Mouse (Mus musculus): ENCODE results near the gene Rora.
A peak's percentile ranks its signal among the peaks of the same experiment; 100 is the strongest.

Gene Rora

DNA sequence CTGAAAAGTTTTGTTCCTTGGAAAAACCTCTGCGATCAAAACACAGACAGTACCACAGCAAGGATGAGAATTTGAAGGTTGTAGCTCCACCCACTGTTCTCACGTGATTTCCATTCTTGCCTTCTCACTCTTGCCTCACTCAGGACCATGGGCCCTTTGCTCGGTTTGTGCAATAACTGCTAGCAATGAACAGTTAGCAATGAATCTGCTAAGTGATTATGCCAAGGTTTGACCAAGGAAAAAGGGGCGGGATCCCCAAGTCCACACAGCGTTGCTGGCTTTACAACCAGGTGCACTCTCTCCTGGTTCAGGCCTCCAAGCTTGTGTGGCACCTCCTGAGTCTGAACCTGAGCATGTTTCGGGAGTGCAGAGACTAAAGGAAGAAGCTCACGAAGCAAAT is 576.3 kb downstream of the Rora start:
- no peak for DNase-seq (ENCODE audit: low spot score)

DNA sequence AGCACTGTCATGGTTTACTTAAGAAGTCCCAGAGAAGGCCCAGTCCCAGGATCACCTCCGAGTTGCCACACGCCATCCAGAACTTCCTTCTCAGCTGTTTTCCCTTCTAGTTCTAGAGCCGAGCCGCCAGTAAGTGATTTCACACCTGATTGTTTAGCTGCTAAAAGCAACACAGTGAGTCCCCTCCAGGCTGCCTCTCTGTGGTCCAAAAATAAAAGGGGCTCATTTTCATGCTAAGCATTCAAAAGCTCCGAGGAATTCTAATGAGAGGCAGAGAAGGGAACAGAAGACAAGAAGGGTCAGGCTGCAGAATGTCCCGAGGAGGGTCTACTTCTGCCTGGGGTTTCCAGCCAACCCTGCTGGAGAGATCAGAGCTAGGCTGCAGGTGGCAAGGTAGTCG is 580.9 kb downstream of the Rora start:
- peak; percentile 31 for DNase-seq (ENCODE audit: low spot score)

DNA sequence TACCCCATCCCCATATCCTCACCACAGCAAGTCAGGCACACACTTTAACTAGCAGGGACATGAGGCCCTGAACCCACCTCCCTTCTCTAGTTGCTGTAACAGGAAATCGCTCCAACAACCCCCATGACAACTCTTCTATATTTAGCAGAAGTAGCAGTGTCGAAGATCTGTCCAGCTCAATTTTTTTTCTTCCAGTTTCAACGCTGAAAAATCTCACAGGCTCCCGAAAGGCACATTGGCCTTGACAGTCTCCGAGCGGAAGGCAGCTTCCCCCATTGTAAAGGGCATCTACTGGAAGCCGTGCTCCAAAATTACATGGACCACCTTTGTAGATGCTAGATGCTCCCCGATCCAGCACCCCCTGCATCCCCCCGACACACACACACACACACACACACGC is 583.7 kb downstream of the Rora start:
- no peak for DNase-seq (ENCODE audit: low spot score)

DNA sequence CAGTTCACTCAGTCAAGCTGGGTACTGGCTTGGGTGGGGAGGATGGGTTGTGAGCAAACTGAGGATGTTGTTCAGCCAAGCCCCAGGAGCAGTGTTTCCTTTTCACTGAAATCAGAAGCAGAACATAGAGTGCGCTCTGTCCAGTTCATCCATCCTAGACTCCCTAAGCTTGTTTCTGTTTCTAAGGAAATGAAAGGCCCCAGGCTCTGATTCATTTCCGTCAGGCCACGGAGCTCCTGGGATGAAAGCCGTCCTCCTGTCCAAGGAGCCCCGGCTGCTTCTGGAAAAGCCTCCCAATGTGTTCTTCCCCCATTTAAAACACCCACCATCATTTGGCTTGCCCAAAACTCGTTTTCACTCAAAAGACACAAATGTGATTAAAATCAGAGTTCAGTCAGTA is 589.0 kb downstream of the Rora start:
- DNase-seq (ENCODE audit: low spot score) = peak; percentile 17

DNA sequence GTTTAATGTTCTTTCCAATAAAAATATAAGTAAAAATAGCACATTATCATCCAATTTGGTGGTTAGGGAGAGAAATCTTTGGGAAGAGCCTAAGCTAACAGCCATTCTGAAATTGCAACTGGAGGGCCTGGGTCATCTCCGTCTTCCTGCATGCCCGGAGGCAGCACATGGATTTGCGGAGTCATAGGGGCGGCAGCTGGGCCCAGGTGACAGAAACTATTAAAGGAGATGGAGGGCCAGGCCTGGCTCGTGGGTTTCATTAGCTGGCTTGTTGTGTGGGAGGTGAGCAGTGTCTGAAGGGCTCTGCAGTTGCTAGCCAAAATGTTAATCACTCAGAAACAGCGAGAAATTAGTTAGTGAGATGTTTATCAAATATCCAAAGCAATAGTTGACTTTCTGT is 590.0 kb downstream of the Rora start:
- DNase-seq (ENCODE audit: low spot score) = peak; percentile 50

DNA sequence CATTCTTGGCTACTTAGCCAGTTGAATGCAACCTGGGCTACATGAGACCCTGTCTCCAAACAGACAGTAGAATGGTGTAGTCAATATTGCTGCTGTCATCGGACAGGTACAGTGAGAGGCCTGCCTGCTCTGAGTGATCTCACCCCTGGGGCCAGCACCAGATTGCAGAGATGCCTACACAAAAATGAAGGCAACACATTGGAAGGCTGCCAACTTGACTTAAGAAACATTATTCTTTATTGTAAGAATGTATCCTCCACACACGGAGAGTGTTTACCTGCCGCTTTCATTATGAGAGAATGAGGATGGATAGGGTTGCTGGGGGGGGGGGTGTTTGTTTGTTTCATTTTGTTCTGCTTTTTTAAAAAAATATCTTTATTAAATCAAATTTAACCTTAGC is 592.6 kb downstream of the Rora start:
- DNase-seq (ENCODE audit: low spot score) = no peak

DNA sequence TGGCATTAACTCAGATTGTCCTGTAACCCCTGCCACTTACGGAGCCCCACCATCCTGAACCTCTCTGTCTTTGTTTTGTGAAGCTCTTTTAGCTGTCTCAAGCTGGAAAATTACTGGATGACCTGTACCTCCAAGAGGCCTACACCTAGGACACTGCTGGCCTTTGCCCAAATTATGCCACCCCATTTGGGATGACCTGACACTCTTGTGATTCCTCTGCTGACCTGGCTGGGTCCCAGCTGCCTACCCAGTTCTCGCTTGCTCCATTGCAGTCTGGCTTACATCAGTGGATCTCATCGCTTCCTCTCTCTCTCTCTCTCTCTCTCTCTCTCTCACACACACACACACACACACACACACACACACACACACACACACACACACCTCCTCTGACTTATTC is 596.0 kb downstream of the Rora start:
- no peak for DNase-seq (ENCODE audit: low spot score)

DNA sequence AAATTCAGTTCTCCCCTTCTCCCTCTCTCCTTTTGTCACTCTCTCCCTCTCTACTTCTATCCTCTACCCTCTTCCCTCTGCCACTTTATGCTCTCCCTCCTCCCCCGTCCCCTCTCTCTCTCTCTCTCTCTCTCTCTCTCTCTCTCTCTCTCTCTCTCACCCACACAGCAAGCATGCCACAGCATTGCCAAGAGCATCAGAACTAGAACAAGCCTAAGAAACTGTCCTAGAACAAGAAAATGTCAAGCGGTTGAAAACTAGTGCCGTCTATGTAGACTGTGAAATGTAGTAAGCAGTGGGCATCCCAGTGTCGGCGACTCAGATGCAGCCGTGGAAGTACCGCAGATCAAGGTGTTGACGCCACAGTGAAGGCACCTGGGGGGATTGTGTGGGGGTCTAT is 596.7 kb downstream of the Rora start:
- no peak for DNase-seq (ENCODE audit: low spot score)

DNA sequence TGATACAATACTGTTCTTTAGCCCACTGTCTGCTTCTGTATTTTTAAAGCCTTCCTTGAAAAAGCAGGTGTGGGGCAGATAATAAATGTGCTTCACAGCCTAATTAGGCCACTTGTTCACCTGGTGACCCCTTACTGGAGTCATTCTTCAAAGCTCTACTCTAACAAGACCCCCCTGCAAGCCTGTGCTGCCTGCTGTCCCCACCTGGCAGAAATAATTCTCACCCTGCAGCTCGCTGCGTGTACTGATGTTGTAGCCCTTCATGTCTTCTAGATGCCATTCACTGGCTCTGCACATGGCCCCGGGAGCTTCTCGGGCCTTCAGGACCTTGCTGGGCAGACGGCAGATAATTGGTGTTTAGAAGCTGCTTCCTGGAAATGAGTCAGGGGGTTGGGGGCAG is 604.9 kb downstream of the Rora start:
- no peak for DNase-seq (ENCODE audit: low spot score)

DNA sequence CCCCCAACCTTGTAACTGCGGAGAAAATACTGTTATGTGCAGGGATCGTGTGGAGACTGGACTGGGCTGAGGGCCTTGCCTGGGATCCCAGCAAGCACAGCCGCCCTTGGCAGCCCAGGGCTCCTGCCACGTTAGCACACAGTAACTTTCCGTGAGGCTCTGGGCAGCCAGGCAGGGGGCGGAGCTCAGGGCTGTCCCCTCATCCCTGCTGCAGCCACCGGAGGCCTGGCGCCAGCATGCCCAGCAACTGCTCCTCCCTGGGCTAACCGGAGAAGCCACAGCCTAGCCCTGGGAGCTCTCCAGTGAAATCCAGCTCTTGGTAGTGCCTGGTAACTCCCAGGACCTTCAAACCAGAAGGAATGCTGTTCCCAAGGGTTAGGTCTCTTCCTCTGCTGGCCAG is 605.8 kb downstream of the Rora start:
- DNase-seq (ENCODE audit: low spot score) = peak; percentile 64

DNA sequence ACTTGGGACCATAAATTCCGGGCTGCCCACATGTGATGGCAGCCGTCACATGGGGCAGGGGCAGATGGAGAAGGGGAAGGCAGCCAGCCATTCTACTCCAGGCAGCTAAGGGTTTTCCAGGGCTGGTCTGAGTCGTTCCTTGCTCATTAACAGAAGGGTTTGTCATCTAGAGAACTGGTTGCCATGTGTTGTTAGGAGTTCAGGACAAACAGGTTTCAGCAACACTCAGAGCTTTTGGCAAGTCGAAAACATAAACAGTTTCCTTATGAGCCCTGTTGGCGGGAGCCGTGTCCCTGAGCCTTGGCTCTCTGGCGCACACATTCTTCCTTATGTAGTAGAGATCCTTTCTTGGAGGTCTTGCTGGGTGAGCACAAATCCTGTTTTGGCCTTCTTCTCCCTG is 611.6 kb downstream of the Rora start:
- no peak for DNase-seq (ENCODE audit: low spot score)

DNA sequence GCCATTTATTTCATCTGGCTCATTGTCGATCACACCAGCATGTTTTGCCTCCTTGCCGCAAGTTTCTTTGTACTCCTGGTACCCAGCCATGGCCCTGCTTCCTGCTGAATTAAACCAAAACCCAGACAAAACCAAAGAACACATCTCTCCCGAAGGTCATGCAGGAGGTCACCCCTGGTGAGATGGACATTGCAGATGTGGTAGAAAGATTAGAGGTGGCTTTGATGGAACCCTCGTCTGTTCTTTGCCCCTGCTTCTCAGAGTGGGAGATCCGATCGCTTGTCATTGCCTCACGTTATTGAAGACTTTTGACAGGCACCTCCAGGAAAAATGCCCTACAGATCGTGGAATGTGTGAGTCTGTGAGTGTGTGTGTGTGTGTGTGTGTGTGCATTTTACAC is 616.8 kb downstream of the Rora start:
- peak; percentile 47 for DNase-seq (ENCODE audit: low spot score)

DNA sequence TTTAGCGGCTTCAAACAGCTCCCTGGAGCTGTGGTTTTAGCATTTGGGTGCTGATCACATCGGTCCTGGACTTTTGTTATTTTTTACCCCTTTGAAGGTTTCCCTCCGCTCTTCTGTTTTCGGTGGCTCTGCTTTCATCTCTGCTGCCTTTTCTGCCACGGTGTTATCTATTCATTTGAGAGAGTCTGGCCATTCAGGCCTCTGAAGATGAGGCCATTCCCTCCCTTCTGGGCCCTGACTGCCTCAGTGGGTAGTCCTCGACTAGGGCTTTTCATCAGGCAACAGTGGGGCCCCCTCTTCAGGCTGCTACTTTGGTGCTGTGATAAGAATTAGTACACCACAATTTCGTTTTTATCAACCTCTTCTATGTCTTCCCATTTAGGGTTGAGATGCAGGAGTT is 617.3 kb downstream of the Rora start:
- DNase-seq (ENCODE audit: low spot score) = no peak

DNA sequence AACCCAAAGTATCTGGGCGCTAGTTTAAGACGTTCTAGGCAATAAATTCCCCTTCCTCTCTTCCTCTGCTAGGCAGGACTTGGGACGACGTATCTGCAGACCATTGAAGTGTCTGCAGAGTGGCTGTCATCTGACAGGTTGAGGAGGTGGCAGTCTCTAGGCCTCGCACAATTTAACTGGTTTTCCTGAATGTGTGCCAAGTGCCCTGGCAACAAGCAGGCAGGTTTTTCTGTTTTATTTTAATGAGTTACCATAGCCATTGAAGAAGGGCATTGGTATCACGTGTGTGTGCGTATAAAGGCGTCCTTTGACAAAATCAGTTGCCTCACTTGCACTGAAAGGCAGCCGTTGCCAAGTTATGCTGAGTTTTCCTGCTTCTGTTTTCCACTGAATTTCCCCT is 619.3 kb downstream of the Rora start:
- no peak for DNase-seq (ENCODE audit: low spot score)

DNA sequence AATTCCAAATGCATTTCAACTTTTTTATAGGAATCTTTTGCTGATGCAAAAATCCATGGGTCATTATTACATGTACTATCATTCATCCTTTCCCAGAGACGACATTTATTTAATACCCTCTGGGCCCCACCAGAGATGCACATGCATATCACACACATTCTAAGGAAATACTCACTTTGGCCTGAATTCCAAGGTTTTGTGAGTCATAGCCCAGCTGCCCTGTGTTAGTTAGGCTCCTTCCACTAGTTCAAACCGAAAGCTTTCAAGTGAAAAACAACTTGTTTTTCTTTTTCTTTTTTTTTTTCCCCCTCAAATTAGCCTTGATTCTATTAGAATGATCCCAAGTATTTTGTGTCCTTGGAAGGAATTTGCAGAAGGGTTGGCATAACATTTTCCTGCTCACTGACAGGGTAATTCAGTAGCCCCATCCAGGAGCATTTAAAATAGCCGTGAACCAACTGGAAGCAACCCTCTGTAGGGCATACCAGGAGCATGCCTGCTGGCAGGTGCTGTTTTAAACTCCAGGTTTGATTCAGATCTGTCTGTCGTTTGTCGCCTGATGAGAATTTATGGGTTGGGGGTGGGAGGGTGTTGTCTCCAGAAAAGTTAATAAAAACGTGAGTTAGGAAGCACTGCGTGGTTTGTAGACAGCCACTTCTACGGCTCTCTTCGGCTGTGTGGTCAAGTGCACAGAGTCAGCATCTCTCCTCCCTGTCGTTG is 621.3 kb downstream of the Rora start:
- no peak for DNase-seq (ENCODE audit: low spot score)

DNA sequence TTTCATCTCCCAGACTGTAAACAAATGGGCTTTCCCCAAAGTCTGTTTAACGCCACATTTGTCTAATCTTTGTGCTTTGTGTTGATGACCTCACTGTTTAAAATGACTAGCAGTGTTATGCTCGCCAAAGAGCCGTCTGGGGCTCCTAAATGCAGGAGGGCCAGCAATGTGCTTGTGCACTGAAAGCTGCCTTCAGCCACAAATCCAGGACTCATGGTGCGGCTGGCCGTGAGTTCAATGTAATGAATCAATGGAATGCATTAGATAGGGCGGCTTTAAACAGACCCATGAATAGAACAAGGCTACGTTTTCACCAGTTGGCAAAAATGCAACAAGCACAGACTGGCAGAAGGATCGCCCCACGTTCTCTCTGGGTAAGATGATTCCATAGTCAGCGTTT is 623.7 kb downstream of the Rora start:
- DNase-seq (ENCODE audit: low spot score) = no peak

DNA sequence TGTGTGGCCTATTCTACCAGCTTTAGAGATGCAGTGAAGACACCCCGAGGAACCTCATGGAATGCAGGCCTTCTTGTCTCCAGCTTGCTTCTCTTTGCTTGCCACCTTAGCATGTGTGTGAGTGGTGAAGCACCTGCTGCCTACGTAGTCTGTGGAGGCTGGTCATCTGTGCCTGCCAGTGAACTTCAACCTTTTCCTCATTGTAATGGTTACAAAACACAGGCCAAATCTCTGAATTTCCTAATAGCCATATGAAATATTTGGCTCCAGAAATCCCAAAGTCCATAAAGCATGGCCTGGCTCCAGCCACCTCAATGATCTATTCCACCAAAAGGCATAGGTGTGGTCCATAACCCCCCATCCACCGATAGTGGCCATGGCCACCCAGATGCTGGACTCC is 631.4 kb downstream of the Rora start:
- no peak for DNase-seq (ENCODE audit: low spot score)

DNA sequence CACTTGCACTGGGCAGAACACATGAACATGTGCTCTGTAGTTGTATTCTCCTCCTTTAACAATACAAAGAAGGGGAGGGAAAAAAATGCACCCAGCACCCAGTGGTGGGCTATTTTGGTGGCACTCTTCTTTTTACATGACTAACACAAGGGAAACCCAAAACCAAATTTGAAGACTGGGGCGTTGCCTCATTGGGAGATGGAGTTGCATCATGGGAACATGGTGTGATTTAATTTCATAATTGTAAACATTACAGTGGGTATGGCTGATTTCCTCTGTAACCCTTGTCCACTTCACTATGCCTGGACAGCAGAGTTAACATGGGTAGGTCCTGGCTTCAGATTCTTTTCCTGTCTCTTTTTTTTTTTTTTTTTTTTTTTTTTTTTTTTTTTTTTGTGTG is 634.5 kb downstream of the Rora start:
- no peak for DNase-seq (ENCODE audit: low spot score)

DNA sequence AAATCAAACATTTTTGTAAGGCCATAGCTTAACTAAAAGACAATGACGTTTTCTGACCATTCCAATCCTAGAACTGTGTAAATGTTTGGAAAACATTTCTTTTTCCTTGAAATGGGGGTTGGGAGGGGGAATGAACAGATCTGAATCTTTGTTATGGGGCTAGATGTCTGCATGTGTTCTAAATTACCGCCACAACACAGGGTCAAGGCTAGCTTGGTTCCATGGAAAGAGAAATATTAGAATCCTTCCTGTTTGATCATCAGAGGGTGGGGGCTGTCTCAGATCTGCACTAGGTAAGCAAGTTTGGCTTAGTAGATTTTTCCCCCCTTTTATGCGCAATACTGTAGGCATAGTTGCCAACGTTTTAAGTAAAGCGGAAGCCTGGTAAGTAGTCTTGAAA is 635.0 kb downstream of the Rora start:
- DNase-seq (ENCODE audit: low spot score) = peak; percentile 41

DNA sequence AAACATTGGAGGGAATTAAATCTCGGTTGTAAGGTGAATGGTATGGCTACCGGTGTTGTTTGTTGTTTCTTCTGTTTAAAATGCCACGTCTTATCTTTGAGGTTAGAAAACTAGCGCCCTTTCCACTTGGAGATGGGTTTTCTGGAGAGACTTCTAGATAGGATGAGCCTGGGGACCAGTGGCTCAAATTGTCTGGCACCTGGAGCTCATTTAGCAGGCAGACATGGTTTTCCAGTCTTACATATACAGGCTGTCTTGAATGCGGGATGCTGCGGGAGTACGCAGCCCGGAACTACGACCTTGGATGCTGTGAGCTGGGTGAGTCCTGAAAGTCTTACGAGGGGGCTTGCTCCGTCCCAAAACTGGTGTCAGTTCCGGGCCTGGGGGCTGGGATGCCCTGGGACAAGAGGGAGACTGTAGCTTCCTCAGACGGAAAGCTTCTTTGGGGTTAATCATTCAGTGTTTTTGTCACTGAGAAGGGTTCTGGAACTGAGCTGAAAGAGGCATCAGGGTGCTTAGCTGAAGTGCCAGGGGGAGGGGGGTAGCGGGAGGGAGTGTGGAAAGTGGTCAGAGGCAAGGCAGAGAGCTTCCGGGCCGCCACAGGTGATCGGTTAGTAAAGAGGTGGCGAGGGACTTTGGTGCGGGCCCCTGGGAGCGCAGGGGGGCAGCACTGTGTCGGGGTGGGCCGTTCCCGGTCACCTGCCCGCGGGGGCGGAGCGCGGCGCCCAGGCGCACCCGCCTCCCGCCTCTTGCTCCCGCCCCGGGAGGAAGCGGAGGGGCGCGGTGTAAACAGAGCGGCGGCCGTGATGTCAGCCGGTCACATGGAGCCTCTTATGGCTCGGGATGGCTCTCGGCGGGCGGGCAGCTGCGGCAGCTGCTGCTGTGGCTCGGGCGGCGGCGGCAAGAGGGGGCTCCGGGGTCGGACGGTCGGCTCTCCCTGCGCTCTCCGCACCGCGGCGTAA is 635.8 kb downstream of the Rora start:
- peak; percentile 86 for DNase-seq (ENCODE audit: low spot score)

DNA sequence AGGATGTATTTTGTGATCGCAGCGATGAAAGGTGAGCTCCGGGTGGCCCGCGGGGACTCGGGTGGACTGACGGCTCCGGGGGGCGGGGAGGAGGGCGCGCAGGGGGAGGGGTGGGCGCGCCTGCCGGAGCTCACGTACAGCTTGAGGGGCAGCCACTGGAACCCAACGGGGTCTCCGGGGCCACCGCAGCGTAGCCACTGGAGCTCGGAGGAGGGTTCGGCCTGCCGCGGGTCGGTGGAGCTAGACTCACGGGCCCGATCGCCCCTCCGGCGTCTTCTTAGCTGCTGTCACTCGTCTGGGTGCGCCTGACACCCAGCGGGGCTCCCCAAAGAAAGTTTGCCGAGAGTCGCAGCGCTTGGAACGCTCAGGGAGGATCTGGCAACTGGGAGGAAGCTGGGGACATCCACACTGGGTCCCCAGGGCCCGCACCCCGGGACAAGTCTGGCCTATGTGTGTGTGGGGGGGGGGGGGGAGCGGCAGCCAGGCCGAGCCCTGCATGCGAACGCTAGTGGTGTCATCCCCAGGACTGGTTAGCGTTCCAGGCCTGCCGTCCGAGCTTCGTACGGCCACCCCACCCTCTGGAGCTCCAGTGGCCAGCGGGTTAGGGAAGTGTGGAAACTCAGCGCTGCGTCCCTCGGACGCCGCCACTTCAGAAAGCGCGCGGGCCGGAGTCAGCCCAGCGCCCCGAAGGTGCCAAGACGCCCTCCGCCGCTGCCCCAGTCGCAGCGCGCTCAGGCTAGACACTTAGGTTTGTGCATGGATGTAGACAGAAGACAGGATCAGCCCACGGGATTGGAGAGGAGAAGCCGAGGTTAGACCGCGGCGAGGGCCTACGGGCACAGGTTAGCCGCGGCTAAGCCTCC is 636.7 kb downstream of the Rora start:
- DNase-seq (ENCODE audit: low spot score) = peak; percentile 55

DNA sequence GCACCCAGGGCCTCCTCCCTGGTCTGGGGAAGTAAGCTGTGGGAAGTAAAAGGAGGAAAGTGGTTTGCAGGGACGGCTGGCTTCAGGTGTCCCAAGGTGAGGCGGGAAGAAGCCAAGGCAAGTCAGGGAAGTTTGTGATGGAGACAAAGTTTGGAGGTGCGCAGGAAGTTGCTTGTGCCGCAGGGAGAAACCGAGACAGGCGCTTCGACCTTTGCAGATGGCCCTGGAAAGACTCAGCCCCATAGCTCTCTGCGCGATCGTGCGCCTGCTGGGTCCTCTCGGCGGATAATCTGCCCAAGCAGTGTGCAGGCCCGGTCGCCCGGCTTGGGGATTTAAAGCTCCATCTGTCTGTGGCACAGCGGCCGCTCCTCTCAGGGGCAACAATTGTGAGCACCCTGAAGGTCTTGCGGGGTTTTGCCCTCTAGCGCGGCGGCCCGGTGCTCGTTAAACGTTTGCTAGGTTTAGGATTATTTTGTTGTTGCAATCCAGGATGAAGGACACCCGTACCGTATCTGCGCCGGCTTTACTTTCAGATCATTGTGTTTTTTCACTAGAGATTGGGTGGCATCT is 637.4 kb downstream of the Rora start:
- DNase-seq (ENCODE audit: low spot score) = peak; percentile 71

Data from embryo, embryonic 10.5 days (tissue).